Mouse (Mus musculus) small intestine, adult 2 months (tissue): ENCODE data around the gene Smim11.

Experiments used
- CTCF ChIP-seq: fragments of 200-500 bp; IDR thresholded peaks from 2 replicates; pipeline ENCODE4 v1.5.1; 2012; ENCODE audit warnings: low read depth, mild to moderate bottlenecking, control low read depth, inconsistent platforms, low read length, moderate library complexity, mixed read lengths; ENCODE audit not compliant: insufficient replicate concordance, insufficient read length; ENCODE audit errors: extremely low read depth
- POLR2A ChIP-seq: fragments of 200-500 bp; IDR thresholded peaks from 2 replicates; pipeline ENCODE4 v1.6.1; 2012; ENCODE audit warnings: low read depth, mild to moderate bottlenecking, control low read depth, inconsistent platforms, low read length, moderate library complexity

- no peak for TF ChIP-seq CTCF
- no peak for TF ChIP-seq POLR2A
These were observed 16.0 kb upstream of the Smim11 start for GRCm38 (mm10) chr16:92285068-92285467.
